Mouse (Mus musculus) brown adipose tissue, adult 24 weeks (tissue): ENCODE measurements around the gene Col5a1. TPM values are rescaled to one million over a fixed set of nuclear protein-coding genes. Genes with fewer than 3 reads are reported as not detected.

Source experiments
- H3K27ac ChIP-seq: fragments of 200-500 bp; replicated peaks from 2 replicates; pipeline ENCODE4 v1.5.1; 2012; ENCODE audit warnings: low read depth, mild to moderate bottlenecking, low read length
- H3K4me1 ChIP-seq: fragments of 200-500 bp; 2 replicates; pipeline ENCODE4 v1.6.1; 2012; ENCODE audit warnings: low read length, mixed read lengths; ENCODE audit not compliant: control insufficient read depth, insufficient read depth, insufficient read length
- H3K4me3 ChIP-seq: fragments of 200-500 bp; 2 replicates; pipeline ENCODE4 v1.5.1; 2012; ENCODE audit warnings: low read depth, mild to moderate bottlenecking, low read length, moderate library complexity; ENCODE audit not compliant: insufficient read depth
- polyA plus RNA-seq: library from polyadenylated mRNA; stranded (reverse); fragments of >200 nt; gene quantifications from 2 replicates; pipeline ENCODE4 v1.2.4, GENCODE M21; 2012; ENCODE audit not compliant: missing spikeins, insufficient read depth, insufficient read length

The Col5a1 gene
- polyA plus RNA-seq, 1 experiment: 10.2 TPM

DNA sequence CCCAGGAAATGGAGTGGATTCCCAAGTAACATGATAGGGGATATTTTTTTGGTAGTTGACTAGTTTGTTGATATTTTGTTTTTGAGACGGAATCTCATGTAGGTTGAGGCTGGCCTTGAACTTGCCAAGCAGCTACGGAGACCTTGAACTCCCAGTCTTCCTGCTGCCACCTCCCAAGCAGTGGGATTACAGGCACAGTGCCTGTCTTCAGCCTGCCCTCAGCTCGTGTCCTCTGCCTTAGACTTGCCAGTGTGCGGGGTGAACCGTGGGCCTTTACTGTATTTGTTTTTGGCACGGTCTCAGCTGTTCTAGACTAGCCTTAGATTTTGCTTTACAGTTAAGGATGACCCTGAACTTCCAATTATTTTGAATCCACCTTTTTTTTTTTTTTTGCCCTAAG, 37.5 kb downstream of the Col5a1 start:
- Histone ChIP-seq H3K4me1 (no peaks in the 10 kb centered on the region; the same call in 1 of the 2 replicates), H3K27ac (no peak overlapping the region), H3K4me3 (no peak overlapping the region)

DNA sequence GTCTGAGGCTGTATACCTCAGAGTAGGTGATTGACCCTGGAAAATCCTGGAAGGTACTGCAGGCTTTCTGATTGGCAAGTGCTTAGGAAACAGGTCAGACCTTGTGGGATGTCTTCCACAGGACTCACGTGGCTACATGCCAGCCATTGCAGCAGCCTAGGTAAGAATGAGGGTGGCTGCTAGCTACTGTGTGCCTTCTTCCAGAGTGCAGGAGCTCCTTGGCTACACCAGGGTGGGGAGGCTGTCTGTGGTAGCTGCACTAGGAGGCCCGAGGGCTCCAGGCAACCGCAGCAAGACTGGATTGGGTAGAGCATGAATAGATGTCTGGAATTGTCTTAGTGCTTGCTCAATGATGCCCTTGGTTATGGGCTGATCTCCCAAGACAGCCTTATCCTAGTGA, 38.2 kb downstream of the Col5a1 start:
- Histone ChIP-seq H3K4me3 (no peak overlapping the region), H3K4me1 (no peaks in the 10 kb centered on the region; the same call in 1 of the 2 replicates), H3K27ac (no peak overlapping the region)

DNA sequence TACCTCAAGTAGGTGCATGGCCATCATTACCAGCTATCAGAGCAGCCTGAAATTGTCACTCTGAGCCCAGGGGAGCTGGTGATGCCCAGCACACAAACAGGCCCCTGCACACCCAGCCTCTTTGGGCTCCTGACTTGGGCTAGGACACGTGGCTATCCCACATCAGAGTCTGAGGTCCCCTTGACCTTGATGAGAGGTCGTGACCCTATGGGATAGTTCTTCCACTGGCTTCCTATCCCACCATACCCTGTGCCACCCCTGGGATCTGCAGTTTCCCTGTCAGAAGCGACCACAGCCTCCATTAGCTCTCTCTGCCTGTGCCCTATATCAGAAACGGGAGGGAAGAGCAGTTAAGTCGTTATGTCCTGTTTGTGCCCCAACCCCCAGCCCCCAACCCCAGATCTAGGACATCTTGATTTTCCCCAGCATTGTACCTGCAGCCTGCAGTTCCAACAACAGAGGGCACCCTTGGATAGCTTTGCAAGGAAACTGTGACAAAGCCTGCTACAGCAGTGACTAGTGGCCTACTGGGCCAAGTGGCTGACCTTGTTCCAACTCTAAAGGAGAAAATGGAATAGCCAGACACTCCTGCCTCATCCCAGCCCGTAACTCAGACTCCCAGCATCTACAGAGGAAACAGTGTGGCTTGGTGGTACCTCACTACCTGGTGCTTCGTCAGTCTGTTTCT, 40.4 kb downstream of the Col5a1 start:
- no peaks in the 10 kb centered on the region; the same call in 1 of the 2 replicates for H3K4me1 ChIP-seq
- H3K4me3 ChIP-seq: no peak overlapping the region
- H3K27ac ChIP-seq: no peak overlapping the region

DNA sequence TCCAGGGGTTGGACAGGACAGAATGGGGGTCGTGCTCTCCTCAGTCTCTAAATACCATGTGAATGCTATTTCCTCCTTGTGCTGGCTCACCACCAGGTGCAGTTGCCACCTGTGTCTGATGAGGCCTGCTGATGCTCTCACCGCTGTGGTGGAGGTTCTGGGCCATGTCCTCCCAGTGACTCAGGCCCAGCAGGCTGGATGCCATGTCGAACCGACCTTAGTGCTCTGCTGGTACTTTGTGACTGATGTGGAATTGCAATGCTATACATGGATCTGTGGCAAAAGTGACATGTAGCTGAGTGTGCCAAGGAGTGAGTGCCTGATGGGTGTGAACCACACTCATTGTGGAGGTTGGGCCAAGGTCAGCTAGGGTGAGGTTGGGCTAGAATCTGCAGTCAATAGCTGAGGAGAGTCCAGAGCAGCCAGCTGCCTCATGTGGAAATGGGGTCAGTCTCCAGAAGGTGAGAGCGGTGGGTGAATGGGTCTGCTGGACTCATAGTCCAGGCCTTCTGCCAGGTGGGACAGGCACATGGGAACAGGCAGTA, 44.3 kb downstream of the Col5a1 start:
- no peak overlapping the region for H3K27ac ChIP-seq
- H3K4me1 ChIP-seq: no peaks in the 10 kb centered on the region

DNA sequence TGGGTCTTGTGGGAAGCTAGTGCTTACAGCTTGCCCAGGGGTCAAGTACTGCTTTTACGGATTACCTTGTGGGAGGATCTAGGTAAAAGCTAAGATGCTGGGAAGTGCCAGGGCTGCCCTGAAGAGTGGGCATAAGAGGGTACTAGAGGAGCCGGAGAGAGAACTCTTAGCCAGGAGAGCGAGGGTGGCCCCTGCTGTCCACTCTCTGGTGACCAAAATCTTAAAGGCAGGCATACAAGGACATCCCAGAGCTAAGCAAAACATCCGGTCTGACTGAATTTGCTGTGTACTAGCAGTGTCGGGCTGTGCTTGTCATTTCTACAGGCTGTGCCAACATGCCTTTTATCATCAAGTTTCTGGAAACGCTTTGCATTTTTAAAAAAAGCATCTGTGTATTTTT, 44.9 kb downstream of the Col5a1 start:
- Histone ChIP-seq H3K4me3 (no peak overlapping the region), H3K4me1 (no peaks in the 10 kb centered on the region), H3K27ac (no peak overlapping the region)

More for the DNA sequence above, 44.3 kb downstream of the Col5a1 start:
- H3K4me3 ChIP-seq: no peak overlapping the region

DNA sequence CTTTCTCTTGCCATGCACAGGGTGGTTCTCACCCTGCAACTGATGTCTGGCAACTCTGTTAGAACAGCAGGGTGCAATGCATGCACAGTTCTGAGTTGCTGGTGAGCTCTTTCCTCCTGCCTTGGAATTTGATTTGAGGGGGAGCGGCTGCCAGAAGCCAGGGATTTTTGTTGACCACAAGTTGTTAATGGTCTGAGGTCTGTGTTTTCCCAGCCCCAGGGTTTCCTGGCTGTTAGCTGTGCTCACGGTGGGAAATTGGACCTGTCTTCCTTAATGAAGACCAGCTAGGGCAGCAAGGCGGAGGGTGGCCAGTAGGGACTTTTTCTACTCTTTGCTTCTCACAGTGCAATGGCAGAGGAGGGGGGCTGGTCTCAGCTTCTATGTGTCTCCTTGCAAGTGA, 45.7 kb downstream of the Col5a1 start:
- Histone ChIP-seq H3K4me1 (peaks cover 5% of the 10 kb centered on the region; the same call in 1 of the 2 replicates), H3K27ac (no peak overlapping the region)

DNA sequence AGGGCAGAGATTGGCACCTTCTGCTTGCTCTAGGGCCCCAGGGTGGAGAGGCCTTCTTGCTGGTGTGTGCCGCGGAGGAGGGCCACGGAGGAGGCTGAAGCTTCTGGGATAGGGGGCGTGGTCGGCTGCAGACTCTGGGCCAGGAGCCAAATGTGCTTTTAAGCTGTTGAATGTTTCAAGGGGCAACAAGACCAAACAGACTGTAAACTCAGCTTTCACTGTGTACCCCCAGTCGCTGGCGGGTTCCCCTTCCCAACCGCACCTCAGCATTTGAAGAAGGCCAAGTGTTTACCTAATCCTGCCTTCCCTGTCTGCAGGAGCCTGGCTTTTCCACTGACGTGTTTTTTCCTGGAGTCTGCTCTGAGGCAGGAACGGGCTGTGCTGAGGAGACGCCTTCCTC, 48.0 kb downstream of the Col5a1 start:
- H3K27ac ChIP-seq: no peak overlapping the region
- no peak overlapping the region for H3K4me3 ChIP-seq
- H3K4me1 ChIP-seq: peaks cover 6% of the 10 kb centered on the region; the same call in 1 of the 2 replicates

More for the DNA sequence above, 45.7 kb downstream of the Col5a1 start:
- no peak overlapping the region for H3K4me3 ChIP-seq

DNA sequence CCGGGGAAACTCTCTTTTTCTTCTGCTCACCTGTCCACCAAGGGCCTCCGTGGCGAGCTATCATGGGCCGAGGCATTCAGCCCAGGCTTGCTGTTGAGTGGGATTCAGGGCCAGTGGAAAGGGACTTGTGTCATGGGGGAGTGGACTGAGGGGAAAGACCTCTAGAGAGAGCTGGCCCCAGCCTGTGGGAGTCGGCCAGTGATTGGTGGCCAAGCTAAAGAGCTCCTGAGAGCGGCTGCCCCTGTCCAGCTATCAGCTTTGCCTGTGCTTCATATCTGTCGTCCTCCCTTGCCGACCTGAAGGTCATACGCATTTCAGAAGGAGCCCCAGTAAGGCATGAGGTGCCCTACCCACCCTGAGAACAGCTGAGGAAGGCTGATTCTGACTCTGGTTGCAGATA, 48.6 kb downstream of the Col5a1 start:
- Histone ChIP-seq H3K4me1 (peaks cover 6% of the 10 kb centered on the region; the same call in 1 of the 2 replicates), H3K4me3 (no peak overlapping the region), H3K27ac (no peak overlapping the region)

DNA sequence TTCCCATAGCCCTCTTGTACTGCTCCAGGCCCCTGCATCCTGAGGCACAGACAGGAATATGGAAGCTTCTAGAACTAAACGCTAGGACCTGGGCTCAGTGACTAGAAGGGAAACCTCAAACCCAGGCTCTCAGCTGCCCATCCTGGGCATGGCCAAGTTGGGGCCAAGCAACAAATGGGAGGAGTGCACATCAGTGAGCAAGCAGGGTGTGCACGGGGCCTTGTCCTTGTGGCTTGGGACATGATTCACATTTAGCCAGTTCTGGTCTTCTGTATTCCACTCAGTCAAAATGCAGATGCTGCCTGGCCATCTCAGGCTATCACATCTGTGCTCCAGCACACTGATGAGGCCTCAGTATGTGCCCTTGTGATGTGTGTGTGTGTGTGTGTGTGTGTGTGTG, 49.2 kb downstream of the Col5a1 start:
- no peak overlapping the region for H3K4me3 ChIP-seq
- H3K27ac ChIP-seq: no peak overlapping the region
- H3K4me1 ChIP-seq: peaks cover 6% of the 10 kb centered on the region; the same call in 1 of the 2 replicates

DNA sequence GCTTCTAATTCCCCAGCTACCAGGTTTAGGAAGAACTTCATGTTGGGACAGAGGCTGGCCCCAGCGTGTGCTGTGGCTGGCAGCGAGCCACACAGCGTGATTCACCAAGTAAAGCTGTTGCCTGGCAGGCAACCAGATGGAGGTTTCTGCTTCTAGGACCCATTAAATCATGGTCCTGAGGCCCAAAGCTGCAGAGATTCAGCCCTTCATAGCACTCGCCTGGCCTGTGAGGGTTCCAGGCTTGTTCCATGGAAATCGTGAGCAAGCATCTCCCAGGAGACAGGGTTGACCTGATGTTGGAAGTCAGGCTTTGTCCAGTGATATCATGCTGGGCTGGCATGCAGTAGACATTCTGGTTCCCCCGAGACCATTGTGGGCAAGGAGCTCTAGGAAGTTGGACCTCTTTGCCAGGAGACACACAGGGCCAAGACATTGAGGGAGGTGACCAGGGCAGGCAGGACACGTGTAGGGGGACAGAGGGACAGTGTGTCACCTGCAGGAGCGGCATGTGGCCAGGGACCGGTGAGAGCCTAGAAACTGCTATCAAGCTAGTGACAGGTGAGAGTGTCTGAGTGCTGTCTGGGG, 50.5 kb downstream of the Col5a1 start:
- H3K27ac ChIP-seq: no peak overlapping the region
- H3K4me1 ChIP-seq: peaks cover 6% of the 10 kb centered on the region; the same call in 1 of the 2 replicates
- no peak overlapping the region for H3K4me3 ChIP-seq

DNA sequence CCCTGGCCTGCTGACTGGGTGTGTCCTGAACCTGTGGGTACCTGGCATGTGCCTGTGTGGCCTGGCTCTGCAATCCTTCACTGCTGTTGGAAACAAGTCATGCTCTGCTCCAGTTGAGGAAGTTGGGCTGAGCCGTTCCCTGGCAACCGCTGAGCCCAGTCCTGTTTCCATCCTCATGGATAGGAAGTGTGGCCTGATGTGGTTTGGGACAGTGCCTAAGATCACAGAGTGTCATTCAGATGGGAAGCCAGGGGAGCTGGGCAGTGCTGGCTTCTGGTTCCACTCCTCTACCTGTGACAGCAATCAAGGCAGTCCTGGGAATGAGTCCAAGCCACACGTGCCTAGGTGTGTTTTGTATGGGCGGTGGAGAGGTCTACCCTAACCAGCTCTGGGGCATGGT, 53.2 kb downstream of the Col5a1 start:
- peaks cover 6% of the 10 kb centered on the region; the same call in 1 of the 2 replicates for H3K4me1 ChIP-seq
- H3K27ac ChIP-seq: no peak overlapping the region
- no peak overlapping the region for H3K4me3 ChIP-seq

DNA sequence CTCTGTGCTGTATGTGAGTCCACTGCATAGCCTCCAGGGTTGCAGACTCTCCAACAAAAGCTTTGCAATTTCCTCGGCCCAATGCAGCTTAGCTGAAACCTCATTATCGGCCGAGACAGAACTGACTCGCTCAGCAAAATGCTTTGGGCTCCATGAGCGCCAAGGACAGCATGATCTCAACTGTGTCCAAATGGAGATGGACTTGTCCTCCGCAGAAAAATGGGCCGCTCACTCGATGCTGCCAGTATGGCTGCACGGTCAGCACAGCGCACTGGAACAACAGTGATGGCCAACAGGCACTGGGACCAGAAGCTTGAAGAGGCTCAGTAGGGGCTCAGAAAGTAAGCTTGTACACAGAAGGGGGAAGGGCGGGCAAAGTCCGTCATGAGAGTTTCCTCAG, 53.9 kb downstream of the Col5a1 start:
- H3K27ac ChIP-seq: no peak overlapping the region
- peaks cover 6% of the 10 kb centered on the region; the same call in 1 of the 2 replicates for H3K4me1 ChIP-seq
- no peak overlapping the region for H3K4me3 ChIP-seq

DNA sequence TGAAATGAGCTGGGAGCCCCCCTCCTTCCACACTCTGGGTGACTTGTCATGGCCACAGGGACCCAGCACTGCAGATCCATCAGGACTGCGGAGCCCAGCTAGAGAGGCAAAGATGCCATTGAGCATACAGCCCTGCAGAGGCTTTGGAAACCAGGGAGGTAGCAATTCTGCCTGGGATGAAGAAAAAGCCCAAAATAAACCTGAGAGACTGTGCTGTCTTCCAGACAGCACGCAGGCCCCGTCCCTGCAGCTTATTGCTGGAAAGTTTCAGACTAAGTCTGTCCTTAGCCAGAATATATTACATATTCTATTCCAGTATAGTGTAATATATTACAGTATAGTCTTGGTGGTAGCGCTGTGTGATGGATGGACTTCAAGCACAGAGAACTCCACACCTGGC, 61.0 kb downstream of the Col5a1 start:
- Histone ChIP-seq H3K27ac (no peak overlapping the region), H3K4me3 (no peak overlapping the region), H3K4me1 (no peaks in the 10 kb centered on the region)

DNA sequence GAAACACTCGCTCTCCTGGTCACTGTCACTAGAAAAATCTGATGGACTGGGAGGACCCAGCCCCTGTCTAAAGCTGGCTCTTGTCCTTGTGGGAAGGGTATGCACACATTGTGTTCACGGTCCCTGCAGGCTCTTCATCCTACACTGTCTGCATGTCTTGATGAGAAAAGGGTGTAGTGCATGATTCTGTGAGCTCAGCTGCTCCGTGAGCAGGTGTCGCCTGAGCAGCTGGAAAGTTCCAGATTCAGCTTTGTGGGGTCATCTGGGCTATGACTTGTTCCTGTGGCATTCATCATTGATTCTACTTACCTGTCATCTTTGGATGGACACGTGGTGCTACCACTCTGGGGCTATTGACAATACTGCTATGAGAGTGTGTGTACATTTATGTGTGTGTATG, 61.7 kb downstream of the Col5a1 start:
- Histone ChIP-seq H3K4me3 (no peak overlapping the region), H3K27ac (no peak overlapping the region), H3K4me1 (no peaks in the 10 kb centered on the region)

DNA sequence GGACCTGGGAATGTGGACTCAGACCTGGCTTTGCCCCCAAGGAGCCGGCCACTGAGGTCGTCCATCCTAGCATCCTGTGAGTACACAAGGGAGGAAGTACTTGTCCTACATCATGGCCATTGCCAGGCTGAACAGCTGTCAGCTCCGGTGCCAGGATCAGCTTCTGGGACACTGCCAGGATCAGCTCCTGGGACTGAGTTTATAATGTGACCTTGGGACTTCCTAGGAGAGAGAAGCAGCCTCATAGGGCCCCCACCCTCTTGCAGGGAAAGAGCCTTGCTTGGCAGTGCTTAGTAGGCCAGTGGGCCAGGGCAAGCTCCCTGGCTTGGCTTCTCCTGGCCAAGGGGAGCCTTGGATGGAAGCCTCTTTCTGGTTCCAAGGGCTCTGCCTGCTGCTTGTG, 67.6 kb downstream of the Col5a1 start:
- H3K27ac ChIP-seq: no peak overlapping the region
- no peaks in the 10 kb centered on the region for H3K4me1 ChIP-seq
- H3K4me3 ChIP-seq: no peak overlapping the region

DNA sequence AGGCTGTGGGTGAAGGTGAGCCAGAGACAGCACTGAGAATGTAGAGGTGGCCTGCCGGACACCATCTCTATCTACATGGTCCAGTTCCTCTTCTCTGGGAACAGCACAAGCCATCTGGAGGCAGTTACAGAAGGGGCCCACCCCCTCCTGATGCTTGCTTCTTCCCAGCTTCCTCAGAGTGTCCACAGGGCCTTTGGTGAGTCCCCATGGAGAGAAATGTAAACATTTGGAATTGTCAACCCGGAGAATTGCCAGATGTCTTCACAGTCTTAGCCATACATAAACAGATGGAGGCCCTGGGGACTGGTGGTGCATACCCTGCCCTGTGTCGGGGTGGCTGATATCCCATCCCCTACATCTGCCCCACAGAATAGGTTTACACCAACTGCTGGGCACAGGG, 68.7 kb downstream of the Col5a1 start:
- H3K4me3 ChIP-seq: no peak overlapping the region
- no peak overlapping the region for H3K27ac ChIP-seq
- H3K4me1 ChIP-seq: no peaks in the 10 kb centered on the region
